Mouse (Mus musculus) lung, embryonic 16.5 days (tissue): ENCODE measurements around the gene Gm5108. TPM values are rescaled to one million over a fixed set of nuclear protein-coding genes. Genes with fewer than 3 reads are reported as not detected.

Source experiments
- ATAC-seq: fragments of 200-750 bp; cut with Nextera tagmentation; 2 replicates; pipeline ENCODE4 v1.8.0; 2017; ENCODE audit warnings: low read depth, mild to moderate bottlenecking, moderate library complexity
- H3K27ac ChIP-seq: fragments of 300-500 bp; sonication (generic); 2 replicates; pipeline ENCODE4 v1.5.1; 2014; ENCODE audit warnings: mild to moderate bottlenecking, control low read depth, low read length
- H3K27me3 ChIP-seq: fragments of 300-500 bp; sonication (generic); 2 replicates; pipeline ENCODE4 v1.6.1; 2014; ENCODE audit warnings: low read depth, low read length, mixed read lengths; ENCODE audit not compliant: control insufficient read depth, insufficient read depth
- H3K36me3 ChIP-seq: fragments of 300-500 bp; sonication (generic); 2 replicates; pipeline ENCODE4 v1.6.1; 2014; ENCODE audit warnings: low read length; ENCODE audit not compliant: control insufficient read depth, insufficient read depth
- H3K4me1 ChIP-seq: fragments of 300-500 bp; sonication (generic); replicated peaks from 2 replicates; pipeline ENCODE4 v1.6.1; 2014; ENCODE audit warnings: low read length, mixed read lengths; ENCODE audit not compliant: control insufficient read depth, insufficient read depth
- H3K4me2 ChIP-seq: fragments of 300-500 bp; sonication (generic); 2 replicates; pipeline ENCODE4 v1.6.1; 2014; ENCODE audit warnings: low read depth, low read length, control low read depth
- H3K4me3 ChIP-seq: fragments of 300-500 bp; sonication (generic); 2 replicates; pipeline ENCODE4 v1.5.1; 2014; ENCODE audit warnings: mild to moderate bottlenecking, low read length, control low read depth
- H3K9ac ChIP-seq: fragments of 300-500 bp; sonication (generic); 2 replicates; pipeline ENCODE4 v1.6.1; 2014; ENCODE audit warnings: low read length, control low read depth
- H3K9me3 ChIP-seq: fragments of 300-500 bp; sonication (generic); 2 replicates; pipeline ENCODE4 v1.6.1; 2016; ENCODE audit warnings: low read length; ENCODE audit not compliant: control insufficient read depth
- WGBS: fragments of 180-500 bp; shearing (Covaris S2); extraction: QIAGEN DNeasy Blood & Tissue Kit; methylation state at CpG from one replicate; pipeline ENCODE4 v1.1.7; 2014; 5-methylcytosine and 5-hydroxymethylcytosine counted together
- polyA plus RNA-seq: library from polyadenylated mRNA; unstranded; fragments of >200 nt; fragmentation: Nextera tagmentation; extraction: Ambion mirVana; gene quantifications from 2 replicates; pipeline ENCODE4 v1.2.1, GENCODE M21; 2015

Gm5108 gene
- polyA plus RNA-seq, 1 experiment from 2014 or later: not detected

- ATAC-seq: no peak
- no peak overlapping the region for H3K9ac ChIP-seq
- no peaks in the 10 kb centered on the region for H3K36me3 ChIP-seq
- H3K27ac ChIP-seq: no peak overlapping the region
- H3K4me1 ChIP-seq: no peaks in the 10 kb centered on the region
- H3K4me2 ChIP-seq: no peak overlapping the region
- no peaks in the 10 kb centered on the region for H3K9me3 ChIP-seq
- no peak overlapping the region for H3K4me3 ChIP-seq
- H3K27me3 ChIP-seq: no peaks in the 10 kb centered on the region
- 82% methylated on average over 2 of the region's 2 CpGs for WGBS
Measured at GRCm38 (mm10) chr5:68004419-68004818, 63.0 kb downstream of the Gm5108 start.

- H3K36me3 ChIP-seq: no peaks in the 10 kb centered on the region
- no peak overlapping the region for H3K4me2 ChIP-seq
- no peaks in the 10 kb centered on the region for H3K4me1 ChIP-seq
- H3K4me3 ChIP-seq: no peak overlapping the region
- H3K27ac ChIP-seq: no peak overlapping the region
- H3K27me3 ChIP-seq: no peaks in the 10 kb centered on the region
- WGBS: 82% methylated on average over 4 of the region's 4 CpGs
- H3K9me3 ChIP-seq: no peaks in the 10 kb centered on the region
- no peak overlapping the region for H3K9ac ChIP-seq
- ATAC-seq: no peak
Measured at GRCm38 (mm10) chr5:68007074-68007473, 65.6 kb downstream of the Gm5108 start.

DNA sequence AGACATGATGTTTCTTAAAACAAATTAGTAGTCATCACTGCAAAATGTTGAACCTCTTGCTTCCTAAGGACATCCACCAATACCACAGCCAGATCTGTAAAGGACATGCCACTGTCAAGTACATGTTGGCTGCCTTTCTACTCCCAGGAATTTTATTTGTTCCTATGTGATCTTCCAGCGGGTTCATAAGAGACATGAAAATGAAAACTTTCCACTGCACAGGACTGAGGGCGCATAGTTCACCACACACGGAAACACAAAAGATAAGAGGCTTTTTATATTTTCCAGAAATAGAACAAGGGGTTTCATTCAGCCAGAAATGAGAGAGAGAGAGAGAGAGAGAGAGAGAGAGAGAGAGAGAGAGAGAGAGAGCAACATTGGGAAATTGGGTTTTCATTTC lies 70.1 kb downstream of the Gm5108 start:
- 32% methylated on average over 3 of the region's 3 CpGs for WGBS
- Histone ChIP-seq H3K4me3 (no peak overlapping the region), H3K27ac (peak overlapping the region; percentile 6), H3K36me3 (no peaks in the 10 kb centered on the region), H3K4me1 (0 out of 2 replicates have a peak, but pooled peaks cover 2% of the 10 kb centered on the region), H3K27me3 (no peaks in the 10 kb centered on the region), H3K9ac (no peak overlapping the region), H3K9me3 (no peaks in the 10 kb centered on the region), H3K4me2 (no peak overlapping the region)
- ATAC-seq: peak; percentile 57

- peak; percentile 66 for ATAC-seq
- Histone ChIP-seq H3K9me3 (no peaks in the 10 kb centered on the region), H3K36me3 (no peaks in the 10 kb centered on the region), H3K4me1 (0 out of 2 replicates have a peak, but pooled peaks cover 2% of the 10 kb centered on the region), H3K27me3 (no peaks in the 10 kb centered on the region), H3K27ac (peak overlapping the region; percentile 19; the same call in 1 of the 2 replicates), H3K4me2 (no peak overlapping the region), H3K9ac (no peak overlapping the region), H3K4me3 (no peak overlapping the region)
- 12% methylated on average over 4 of the region's 4 CpGs for WGBS
Measured at GRCm38 (mm10) chr5:68012618-68013017, 71.1 kb downstream of the Gm5108 start.

GRCm38 (mm10) chr5:68020870-68021269 lies 79.4 kb downstream of the Gm5108 start:
- no peak overlapping the region for H3K9ac ChIP-seq
- H3K27ac ChIP-seq: no peak overlapping the region
- H3K4me3 ChIP-seq: no peak overlapping the region
- H3K4me1 ChIP-seq: no peaks in the 10 kb centered on the region
- H3K9me3 ChIP-seq: no peaks in the 10 kb centered on the region
- ATAC-seq: no peak
- WGBS: 50% methylated on average over 2 of the region's 2 CpGs
- no peak overlapping the region for H3K4me2 ChIP-seq
- no peaks in the 10 kb centered on the region for H3K36me3 ChIP-seq
- no peaks in the 10 kb centered on the region for H3K27me3 ChIP-seq

Other genes starting within 250 kb of the Gm5108 start
- 55.2 and 57.3 TPM in 2 replicates for gene Atp8a1, start 94.2 kb upstream of the Gm5108 start, polyA plus RNA-seq
- gene Gm21905, start 4.8 kb downstream of the Gm5108 start, polyA plus RNA-seq: not detected in 2 replicates
- not detected in 2 replicates for gene Grxcr1, start 90.2 kb downstream of the Gm5108 start, polyA plus RNA-seq